14 mouse cellular contexts compared by ENCODE assay signal in the genomic region with DNA sequence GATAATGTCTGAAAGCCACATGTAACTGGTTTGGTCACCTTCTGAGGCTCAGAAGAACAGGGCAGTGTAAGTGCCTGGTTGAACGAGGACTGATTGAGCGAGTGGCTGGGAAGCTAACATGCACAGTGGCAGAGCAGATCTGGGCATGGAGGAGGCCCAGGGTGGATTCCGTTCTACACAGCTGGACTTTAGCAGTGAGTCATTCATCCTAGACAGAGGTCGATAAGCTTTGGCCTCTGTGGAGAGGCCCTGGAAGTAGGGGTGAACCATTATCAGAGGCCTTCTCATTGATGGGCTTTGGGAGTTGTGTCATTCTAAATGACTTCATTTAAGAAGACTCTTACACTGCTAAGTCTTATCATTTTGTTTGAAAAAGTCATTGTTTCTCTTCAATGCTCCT.
"Had no signal": no experiment of that assay in that cellular context is flagged by ENCODE, and none has a peak within 500 bp of the region (broad histone marks: within the 10 kb centered on the region; RNA-seq: fewer than 3 reads in every experiment).

No protein-coding gene starts in this region.

- H3K4me1 ChIP-seq: liver, embryonic 15.5 days had no signal

- H3K4me2 ChIP-seq: liver, embryonic 11.5 days; liver, embryonic 15.5 days; neural tube, embryonic 15.5 days had no signal

- DNase-seq: kidney, postnatal 25 days; lung, adult 2 months; midbrain, embryonic 14.5 days; right cerebral cortex, adult 18-20 months; right cerebral cortex, postnatal 25 days; thymus, postnatal 36 days had no signal

- ATAC-seq: lung, postnatal 0 days had no signal

- H3K36me3 ChIP-seq: limb, embryonic 10.5 days; liver, embryonic 15.5 days; midbrain, embryonic 10.5 days; neural tube, embryonic 15.5 days had no signal

- H3K27ac ChIP-seq: left cerebral cortex, adult 2 months; limb, embryonic 10.5 days; liver, embryonic 15.5 days; neural tube, embryonic 15.5 days had no signal

- H3K27me3 ChIP-seq: liver, embryonic 15.5 days; neural tube, embryonic 15.5 days had no signal

- H3K9me3 ChIP-seq: limb, embryonic 10.5 days; liver, embryonic 15.5 days; midbrain, embryonic 10.5 days; neural tube, embryonic 15.5 days had no signal

- H3K9ac ChIP-seq: liver, embryonic 15.5 days; neural tube, embryonic 15.5 days had no signal

- H3K4me3 ChIP-seq: left cerebral cortex, adult 2 months; limb, embryonic 10.5 days; liver, embryonic 15.5 days; midbrain, embryonic 10.5 days; myocyte; neural tube, embryonic 15.5 days had no signal
